Mouse (Mus musculus): ENCODE measurements around the gene Nudt15.

The Nudt15 gene

GRCm38 (mm10) chr14:73473670-73474460 lies 74.2 kb downstream of the Nudt15 start:
- DNase-seq (ENCODE audit: low spot score in 2 of 2) = peak in 1 of 2 experiments; percentile 79

DNA sequence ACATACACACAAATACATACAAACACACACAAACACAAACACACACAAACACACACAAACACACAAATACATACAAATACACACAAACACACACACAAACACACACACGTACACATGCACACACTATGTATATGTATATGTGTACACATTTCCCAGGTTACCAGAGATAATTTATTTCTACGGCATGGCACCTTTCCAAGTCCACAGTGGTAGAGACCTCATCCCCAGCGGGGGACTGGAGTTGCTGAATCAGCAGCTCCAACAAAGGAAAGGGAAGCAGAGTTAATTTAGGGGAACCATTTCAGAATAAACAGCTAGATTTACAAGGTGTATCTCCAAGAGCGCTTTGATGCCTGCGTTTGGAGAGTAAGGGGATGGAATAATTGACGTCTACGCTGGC lies 75.8 kb downstream of the Nudt15 start:
- no peak for DNase-seq (ENCODE audit: low spot score in 2 of 2)

DNA sequence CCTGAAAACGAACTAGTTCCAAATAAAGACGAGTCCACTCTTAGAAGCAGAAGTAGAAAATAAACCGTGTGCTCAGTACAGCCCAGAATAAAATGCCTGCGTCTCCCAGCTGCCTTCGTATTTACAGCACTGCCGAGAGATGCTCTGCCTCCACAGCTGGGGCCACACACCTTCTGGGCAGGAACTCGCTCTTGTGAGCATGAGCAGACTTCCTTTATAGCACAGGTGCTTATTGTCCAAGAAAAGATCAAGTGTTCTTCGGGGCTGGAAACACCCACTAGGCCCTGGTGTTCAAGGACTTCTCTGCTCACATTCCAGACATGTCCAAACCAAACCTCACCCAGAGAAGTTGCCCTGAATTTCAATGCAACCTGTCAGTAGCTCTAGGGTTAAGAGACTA lies 77.4 kb downstream of the Nudt15 start:
- no peak for DNase-seq (ENCODE audit: low spot score in 2 of 2)

DNA sequence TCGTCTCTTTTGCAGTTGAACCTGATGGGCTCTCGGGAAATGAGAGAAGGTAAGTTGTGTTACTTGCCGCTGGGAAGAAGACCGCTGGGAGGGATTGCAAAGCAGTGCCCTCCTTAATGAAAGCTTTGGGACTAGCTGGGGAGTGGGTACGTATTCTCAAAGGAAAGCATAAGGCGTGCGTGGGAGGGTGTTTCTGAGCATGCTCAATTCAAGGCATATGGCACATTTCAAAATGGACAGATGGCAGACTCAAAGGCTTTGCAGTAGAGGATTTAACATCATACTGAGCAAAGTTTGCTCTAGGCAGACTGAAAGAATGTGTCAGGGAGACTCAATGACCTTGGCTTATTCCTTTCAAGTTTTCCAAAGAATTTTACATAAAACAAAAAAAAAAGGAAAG lies 78.5 kb downstream of the Nudt15 start:
- DNase-seq (ENCODE audit: low spot score in 2 of 2) = no peak

Measured in urinary bladder, postnatal 36 days (tissue).